Mouse (Mus musculus): Measurements from ENCODE around the gene Kcnh2. TPM values are rescaled to one million over a fixed set of nuclear protein-coding genes. Genes with fewer than 3 reads are reported as not detected.

Gene Kcnh2
- polyA plus RNA-seq, 1 experiment from 2014 or later, result 20.8 TPM

DNA sequence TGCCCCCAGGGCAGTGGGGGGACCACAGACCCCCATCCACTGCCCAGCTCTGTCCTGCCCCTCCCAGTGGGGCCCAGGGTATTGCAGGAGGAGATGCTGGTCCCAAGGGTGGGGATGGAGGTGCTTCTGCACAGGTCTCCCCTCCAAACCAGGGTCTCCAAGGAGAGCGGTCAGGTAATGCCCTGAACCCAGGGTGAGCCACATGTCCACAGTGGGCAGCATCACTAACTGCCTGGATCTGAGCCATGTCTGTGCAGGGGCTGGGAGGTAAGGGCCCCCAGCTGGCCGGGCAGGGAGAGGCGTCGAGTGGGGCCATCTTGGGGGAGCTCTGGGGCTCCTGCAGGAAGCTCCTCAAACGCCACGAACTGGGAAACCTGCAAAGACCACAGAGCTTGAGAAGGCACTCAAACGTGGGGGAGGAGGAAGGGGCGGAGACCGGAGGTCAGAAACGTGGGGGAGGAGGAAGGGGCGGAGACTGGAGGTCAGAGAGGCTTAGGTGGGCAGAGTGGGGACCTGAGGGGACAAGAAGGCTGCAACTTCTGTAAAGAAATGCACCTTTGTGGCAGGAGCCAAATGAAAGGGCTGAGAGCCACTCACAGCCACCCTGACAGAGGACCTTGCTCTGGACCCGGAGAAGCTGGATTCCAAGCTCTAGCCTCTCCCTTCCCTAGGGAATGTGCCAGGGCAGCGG, 31.5 kb downstream of the Kcnh2 start:
- H3K27me3 ChIP-seq (ENCODE audit: control insufficient read depth, insufficient read depth, low read length), result 0 out of 2 replicates have a peak, but pooled peaks cover 4% of the 10 kb centered on the region
- peaks cover 14% of the 10 kb centered on the region for H3K36me3 ChIP-seq (ENCODE audit: control insufficient read depth, insufficient read depth, low read length)
- H3K27ac ChIP-seq (ENCODE audit: low read depth, low read length), result peak overlapping the region; percentile 59; the same call in 1 of the 2 replicates
- H3K9ac ChIP-seq (ENCODE audit: low read depth, low read length), result no peak overlapping the region
- H3K9me3 ChIP-seq (replicated peaks; ENCODE audit: control insufficient read depth, low read length), result no peaks in the 10 kb centered on the region
- peak; percentile 23; the same call in 1 of the 2 replicates for ATAC-seq (replicated peaks; ENCODE audit: insufficient number of reproducible peaks, low FRiP score, low TSS enrichment)
- peaks cover 37% of the 10 kb centered on the region for H3K4me1 ChIP-seq (ENCODE audit: control insufficient read depth, insufficient read depth, low read length)
- H3K4me3 ChIP-seq (ENCODE audit: low read depth, low read length), result no peak overlapping the region
- WGBS (ENCODE audit: insufficient replicate concordance), result 18% methylated on average over 13 of the region's 13 CpGs
- peak overlapping the region; percentile 38 for H3K4me2 ChIP-seq

GRCm38 (mm10) chr5:24309223-24309622, 42.2 kb downstream of the Kcnh2 start:
- H3K4me1 ChIP-seq (ENCODE audit: control insufficient read depth, insufficient read depth, low read length), result no peaks in the 10 kb centered on the region
- no peak overlapping the region for H3K27ac ChIP-seq (ENCODE audit: low read depth, low read length)
- H3K27me3 ChIP-seq (ENCODE audit: control insufficient read depth, insufficient read depth, low read length), result no peaks in the 10 kb centered on the region
- H3K4me3 ChIP-seq (ENCODE audit: low read depth, low read length), result no peak overlapping the region
- no peak overlapping the region for H3K4me2 ChIP-seq
- H3K36me3 ChIP-seq (ENCODE audit: control insufficient read depth, insufficient read depth, low read length), result no peaks in the 10 kb centered on the region; the same call in 1 of the 2 replicates
- no peak for ATAC-seq (replicated peaks; ENCODE audit: insufficient number of reproducible peaks, low FRiP score, low TSS enrichment)
- no peak overlapping the region for H3K9ac ChIP-seq (ENCODE audit: low read depth, low read length)
- H3K9me3 ChIP-seq (replicated peaks; ENCODE audit: control insufficient read depth, low read length), result peaks cover 5% of the 10 kb centered on the region
- WGBS (ENCODE audit: insufficient replicate concordance), result 75% methylated on average over 2 of the region's 2 CpGs

DNA sequence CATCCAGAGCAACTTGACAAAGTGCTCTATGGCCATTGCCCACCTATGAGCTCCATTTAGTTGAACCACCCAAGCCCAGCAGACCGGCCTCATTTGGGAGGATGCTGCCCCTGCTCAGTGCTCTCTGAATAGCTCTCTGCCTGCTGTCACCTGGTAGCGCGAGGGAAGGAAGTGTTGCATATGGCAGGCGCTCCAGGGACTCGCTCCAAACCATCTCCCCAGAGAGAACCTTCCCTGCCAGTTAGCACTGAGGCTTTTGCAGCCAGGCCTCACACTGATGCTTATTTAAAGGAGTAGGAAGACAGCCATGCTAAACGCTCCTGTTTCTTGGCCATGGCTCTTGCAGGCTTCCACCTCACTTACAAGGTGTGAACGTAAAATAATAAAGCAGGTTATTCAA, 42.8 kb downstream of the Kcnh2 start:
- no peak for ATAC-seq (replicated peaks; ENCODE audit: insufficient number of reproducible peaks, low FRiP score, low TSS enrichment)
- no peak overlapping the region for H3K4me3 ChIP-seq (ENCODE audit: low read depth, low read length)
- no peak overlapping the region for H3K9ac ChIP-seq (ENCODE audit: low read depth, low read length)
- H3K4me2 ChIP-seq, result no peak overlapping the region
- no peak overlapping the region for H3K27ac ChIP-seq (ENCODE audit: low read depth, low read length)
- H3K36me3 ChIP-seq (ENCODE audit: control insufficient read depth, insufficient read depth, low read length), result no peaks in the 10 kb centered on the region
- no peaks in the 10 kb centered on the region for H3K4me1 ChIP-seq (ENCODE audit: control insufficient read depth, insufficient read depth, low read length)
- no peaks in the 10 kb centered on the region for H3K27me3 ChIP-seq (ENCODE audit: control insufficient read depth, insufficient read depth, low read length)
- 64% methylated on average over 7 of the region's 7 CpGs for WGBS (ENCODE audit: insufficient replicate concordance)
- H3K9me3 ChIP-seq (replicated peaks; ENCODE audit: control insufficient read depth, low read length), result no peaks in the 10 kb centered on the region; the same call in 1 of the 2 replicates

- Histone ChIP-seq H3K9ac (ENCODE audit: low read depth, low read length) (no peak overlapping the region), H3K4me1 (ENCODE audit: control insufficient read depth, insufficient read depth, low read length) (no peaks in the 10 kb centered on the region), H3K27me3 (ENCODE audit: control insufficient read depth, insufficient read depth, low read length) (no peaks in the 10 kb centered on the region), H3K27ac (ENCODE audit: low read depth, low read length) (no peak overlapping the region), H3K4me2 (no peak overlapping the region), H3K4me3 (ENCODE audit: low read depth, low read length) (no peak overlapping the region), H3K9me3 (replicated peaks; ENCODE audit: control insufficient read depth, low read length) (no peaks in the 10 kb centered on the region), H3K36me3 (ENCODE audit: control insufficient read depth, insufficient read depth, low read length) (no peaks in the 10 kb centered on the region)
- WGBS (ENCODE audit: insufficient replicate concordance), result 60% methylated on average over 5 of the region's 5 CpGs
- ATAC-seq (replicated peaks; ENCODE audit: insufficient number of reproducible peaks, low FRiP score, low TSS enrichment), result no peak
Observed at GRCm38 (mm10) chr5:24307118-24307777, 44.2 kb downstream of the Kcnh2 start.

- Histone ChIP-seq H3K4me1 (ENCODE audit: control insufficient read depth, insufficient read depth, low read length) (no peaks in the 10 kb centered on the region), H3K27ac (ENCODE audit: low read depth, low read length) (no peak overlapping the region), H3K27me3 (ENCODE audit: control insufficient read depth, insufficient read depth, low read length) (no peaks in the 10 kb centered on the region), H3K36me3 (ENCODE audit: control insufficient read depth, insufficient read depth, low read length) (no peaks in the 10 kb centered on the region), H3K9me3 (replicated peaks; ENCODE audit: control insufficient read depth, low read length) (no peaks in the 10 kb centered on the region), H3K9ac (ENCODE audit: low read depth, low read length) (no peak overlapping the region), H3K4me2 (no peak overlapping the region), H3K4me3 (ENCODE audit: low read depth, low read length) (no peak overlapping the region)
- ATAC-seq (replicated peaks; ENCODE audit: insufficient number of reproducible peaks, low FRiP score, low TSS enrichment), result no peak
- WGBS (ENCODE audit: insufficient replicate concordance), result 59% methylated on average over 3 of the region's 3 CpGs
Observed at GRCm38 (mm10) chr5:24303199-24303598, 48.2 kb downstream of the Kcnh2 start.

DNA sequence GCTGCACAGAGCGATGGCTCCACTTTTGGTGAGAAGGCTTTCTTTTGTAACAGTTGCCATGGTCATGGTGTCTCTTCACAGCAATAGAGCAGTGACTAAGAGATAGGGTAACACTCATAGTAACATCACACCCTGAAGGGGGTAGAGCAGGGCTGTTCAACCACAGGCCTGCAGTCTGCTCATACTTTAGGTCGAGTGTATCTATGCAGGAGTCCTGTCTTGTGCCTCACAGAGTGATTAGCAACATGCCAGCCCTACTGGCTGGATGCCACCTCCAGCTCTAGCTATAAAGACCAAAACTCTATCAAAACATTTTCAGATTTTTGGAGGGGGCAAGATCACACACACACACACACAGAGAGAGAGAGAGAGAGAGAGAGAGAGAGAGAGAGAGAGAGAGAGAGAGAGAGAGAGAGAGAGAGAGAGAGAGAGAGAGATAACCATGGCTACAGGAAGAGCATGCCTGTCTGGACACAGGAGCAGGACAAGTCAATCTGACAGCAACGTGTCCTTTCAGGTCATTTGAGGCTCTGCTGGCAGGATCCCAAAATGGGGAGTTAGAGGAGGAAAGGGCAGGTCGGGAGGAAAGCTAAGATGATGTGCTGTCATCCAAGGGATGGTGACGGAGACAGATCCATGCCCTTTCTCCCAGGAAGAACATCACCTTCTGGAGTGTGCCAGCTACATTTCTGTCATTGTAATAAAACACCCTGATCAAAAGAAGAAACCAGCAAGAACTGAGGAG, 51.4 kb downstream of the Kcnh2 start:
- no peak for ATAC-seq (replicated peaks; ENCODE audit: insufficient number of reproducible peaks, low FRiP score, low TSS enrichment)
- H3K36me3 ChIP-seq (ENCODE audit: control insufficient read depth, insufficient read depth, low read length), result no peaks in the 10 kb centered on the region
- no peak overlapping the region for H3K27ac ChIP-seq (ENCODE audit: low read depth, low read length)
- WGBS (ENCODE audit: insufficient replicate concordance), result 37% methylated on average over 5 of the region's 5 CpGs
- H3K9me3 ChIP-seq (replicated peaks; ENCODE audit: control insufficient read depth, low read length), result no peaks in the 10 kb centered on the region
- no peak overlapping the region for H3K9ac ChIP-seq (ENCODE audit: low read depth, low read length)
- H3K27me3 ChIP-seq (ENCODE audit: control insufficient read depth, insufficient read depth, low read length), result no peaks in the 10 kb centered on the region
- no peak overlapping the region for H3K4me3 ChIP-seq (ENCODE audit: low read depth, low read length)
- H3K4me1 ChIP-seq (ENCODE audit: control insufficient read depth, insufficient read depth, low read length), result no peaks in the 10 kb centered on the region
- no peak overlapping the region for H3K4me2 ChIP-seq

DNA sequence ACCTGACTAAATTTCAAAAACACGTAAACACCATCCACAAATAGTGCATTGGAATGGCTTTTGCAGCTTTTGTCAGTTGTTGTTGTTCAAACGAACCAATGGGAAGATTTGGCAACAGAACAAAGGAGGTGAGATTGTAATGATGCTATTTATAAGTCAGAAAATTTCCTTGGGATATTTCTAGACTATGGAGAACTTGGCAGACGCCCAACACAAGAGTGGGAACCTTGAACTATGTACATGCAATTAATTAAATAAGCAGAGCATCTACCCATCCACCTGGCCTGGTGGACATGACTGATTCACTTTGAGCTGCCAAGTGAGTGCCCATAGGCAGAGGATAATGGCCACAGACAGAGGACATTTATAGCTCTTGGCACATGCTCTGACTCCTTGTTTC, 59.5 kb downstream of the Kcnh2 start:
- 52% methylated on average over 3 of the region's 3 CpGs for WGBS (ENCODE audit: insufficient replicate concordance)
- Histone ChIP-seq H3K9ac (ENCODE audit: low read depth, low read length) (no peak overlapping the region), H3K4me1 (ENCODE audit: control insufficient read depth, insufficient read depth, low read length) (no peaks in the 10 kb centered on the region), H3K4me2 (no peak overlapping the region), H3K4me3 (ENCODE audit: low read depth, low read length) (no peak overlapping the region), H3K27ac (ENCODE audit: low read depth, low read length) (no peak overlapping the region), H3K27me3 (ENCODE audit: control insufficient read depth, insufficient read depth, low read length) (no peaks in the 10 kb centered on the region), H3K36me3 (ENCODE audit: control insufficient read depth, insufficient read depth, low read length) (no peaks in the 10 kb centered on the region), H3K9me3 (replicated peaks; ENCODE audit: control insufficient read depth, low read length) (no peaks in the 10 kb centered on the region)
- ATAC-seq (replicated peaks; ENCODE audit: insufficient number of reproducible peaks, low FRiP score, low TSS enrichment), result no peak

GRCm38 (mm10) chr5:24286221-24286970, 65.0 kb downstream of the Kcnh2 start:
- Histone ChIP-seq H3K36me3 (ENCODE audit: control insufficient read depth, insufficient read depth, low read length) (no peaks in the 10 kb centered on the region), H3K4me1 (ENCODE audit: control insufficient read depth, insufficient read depth, low read length) (no peaks in the 10 kb centered on the region), H3K4me3 (ENCODE audit: low read depth, low read length) (no peak overlapping the region), H3K9me3 (replicated peaks; ENCODE audit: control insufficient read depth, low read length) (no peaks in the 10 kb centered on the region), H3K4me2 (no peak overlapping the region), H3K9ac (ENCODE audit: low read depth, low read length) (no peak overlapping the region), H3K27me3 (ENCODE audit: control insufficient read depth, insufficient read depth, low read length) (no peaks in the 10 kb centered on the region), H3K27ac (ENCODE audit: low read depth, low read length) (no peak overlapping the region)
- WGBS (ENCODE audit: insufficient replicate concordance), result 68% methylated on average over 7 of the region's 7 CpGs
- no peak for ATAC-seq (replicated peaks; ENCODE audit: insufficient number of reproducible peaks, low FRiP score, low TSS enrichment)

Measured in heart, embryonic 11.5 days (tissue).